In genomic region chr5:119560392-119560791, GRCm38 (mm10) we compare ENCODE assay signal across 30 mouse cellular contexts.
DNase-seq lines count a peak whose midpoint lies in the region; ATAC-seq and TF ChIP-seq lines count a peak whose summit lies in the region.
"Had no signal": no experiment of that assay in that cellular context is flagged by ENCODE, and none has a peak within 500 bp of the region (broad histone marks: within the 10 kb centered on the region; RNA-seq: fewer than 3 reads in every experiment).

No protein-coding gene starts in this region.

- no peak overlapping the region for H3K4me3 ChIP-seq in midbrain, embryonic 11.5 days (ENCODE audit: low read depth, low read length)
- H3K4me3 ChIP-seq in midbrain, embryonic 14.5 days (replicated peaks; ENCODE audit: low read depth, low read length) = no peak overlapping the region
- H3K4me3 ChIP-seq in E14TG2a.4 (replicated peaks; ENCODE audit: low read length) = no peak overlapping the region
- H3K4me3 ChIP-seq in heart, embryonic 10.5 days = no peak overlapping the region
- no peak overlapping the region for H3K4me3 ChIP-seq in limb, embryonic 10.5 days
- H3K4me3 ChIP-seq: embryonic facial prominence, embryonic 10.5 days; embryonic facial prominence, embryonic 13.5 days; erythroblast, embryonic 14.5 days; forebrain, embryonic 13.5 days; gastrocnemius, adult 2 months; heart, embryonic 12.5 days; heart, embryonic 15.5 days; hindbrain, embryonic 10.5 days; hindbrain, embryonic 13.5 days; intestine, embryonic 15.5 days had no signal

- DNase-seq in midbrain, embryonic 11.5 days (ENCODE audit: low spot score, missing footprints) = peak; percentile 61
- DNase-seq in midbrain, embryonic 14.5 days = no peak
- peak; percentile 30 for DNase-seq in ES-CJ7 (ENCODE audit: low read depth, low spot score)
- DNase-seq in heart, embryonic 10.5 days (ENCODE audit: low spot score) = no peak
- DNase-seq in limb, embryonic 10.5 days (ENCODE audit: low spot score) = no peak
- DNase-seq: adrenal gland, adult 8-10 months; adrenal gland, postnatal 25 days; B cell, adult 2 months; embryo, embryonic 11 days; forebrain, postnatal 0 days; gastrocnemius, adult 2 months; gastrocnemius, postnatal 14 days; heart, adult 11 months; heart, postnatal 10 days; heart, postnatal 36 days had no signal

- H3K36me3 ChIP-seq in midbrain, embryonic 11.5 days (ENCODE audit: control insufficient read depth, insufficient read depth, low read length) = no peaks in the 10 kb centered on the region
- H3K36me3 ChIP-seq in midbrain, embryonic 14.5 days (ENCODE audit: control insufficient read depth, insufficient read depth, low read length) = no peaks in the 10 kb centered on the region
- no peaks in the 10 kb centered on the region for H3K36me3 ChIP-seq in E14TG2a.4 (ENCODE audit: insufficient read depth, low read length)
- no peaks in the 10 kb centered on the region for H3K36me3 ChIP-seq in heart, embryonic 10.5 days
- no peaks in the 10 kb centered on the region for H3K36me3 ChIP-seq in limb, embryonic 10.5 days
- H3K36me3 ChIP-seq: embryonic facial prominence, embryonic 10.5 days; embryonic facial prominence, embryonic 13.5 days; G1E; heart, embryonic 12.5 days; heart, embryonic 15.5 days; hindbrain, embryonic 10.5 days; hindbrain, embryonic 13.5 days; intestine, embryonic 15.5 days had no signal

- H3K27me3 ChIP-seq in midbrain, embryonic 11.5 days (ENCODE audit: control insufficient read depth, insufficient read depth, low read length) = no peaks in the 10 kb centered on the region; the same call in 1 of the 2 replicates
- H3K27me3 ChIP-seq in midbrain, embryonic 14.5 days (ENCODE audit: control insufficient read depth, insufficient read depth, low read length) = no peaks in the 10 kb centered on the region
- H3K27me3 ChIP-seq in E14TG2a.4 (ENCODE audit: insufficient read depth, low read length) = peaks cover 20% of the 10 kb centered on the region
- peaks cover 40% of the 10 kb centered on the region for H3K27me3 ChIP-seq in heart, embryonic 10.5 days (ENCODE audit: insufficient read depth, poor library complexity, severe bottlenecking)
- peaks cover 44% of the 10 kb centered on the region for H3K27me3 ChIP-seq in limb, embryonic 10.5 days (ENCODE audit: low read depth, poor library complexity, severe bottlenecking)
- H3K27me3 ChIP-seq: CH12.LX had no signal

- no peak overlapping the region for H3K9ac ChIP-seq in midbrain, embryonic 11.5 days (ENCODE audit: low read length)
- H3K9ac ChIP-seq in midbrain, embryonic 14.5 days (replicated peaks; ENCODE audit: low read length) = no peak overlapping the region
- H3K9ac ChIP-seq: embryonic facial prominence, embryonic 13.5 days; forebrain, embryonic 13.5 days; forebrain, postnatal 0 days; heart, embryonic 12.5 days; heart, embryonic 15.5 days; hindbrain, embryonic 13.5 days; intestine, embryonic 15.5 days had no signal

- 0 out of 2 replicates have a peak, but pooled peaks cover 5% of the 10 kb centered on the region for H3K4me1 ChIP-seq in midbrain, embryonic 11.5 days (ENCODE audit: control insufficient read depth, insufficient read depth, low read length)
- peaks cover 9% of the 10 kb centered on the region; the same call in 1 of the 2 replicates for H3K4me1 ChIP-seq in midbrain, embryonic 14.5 days (ENCODE audit: control insufficient read depth, insufficient read depth, low read length)
- H3K4me1 ChIP-seq in E14TG2a.4 (replicated peaks; ENCODE audit: low read depth, low read length) = peaks cover 18% of the 10 kb centered on the region
- peaks cover 16% of the 10 kb centered on the region for H3K4me1 ChIP-seq in heart, embryonic 10.5 days
- H3K4me1 ChIP-seq in limb, embryonic 10.5 days = peaks cover 24% of the 10 kb centered on the region

- ATAC-seq in midbrain, embryonic 11.5 days (ENCODE audit: low FRiP score) = no peak
- ATAC-seq in midbrain, embryonic 14.5 days (ENCODE audit: low FRiP score, low TSS enrichment) = no peak
- ATAC-seq: activated CD4-positive, CD25-positive, alpha-beta regulatory T cell, adult 4 months; forebrain, embryonic 13.5 days; forebrain, postnatal 0 days; hindbrain, embryonic 16.5 days; intestine, embryonic 15.5 days; Patski had no signal

- H3K27ac ChIP-seq in midbrain, embryonic 11.5 days (ENCODE audit: low read depth, low read length) = no peak overlapping the region
- H3K27ac ChIP-seq in midbrain, embryonic 14.5 days (replicated peaks; ENCODE audit: low read depth, low read length) = no peak overlapping the region
- no peak overlapping the region for H3K27ac ChIP-seq in heart, embryonic 10.5 days
- no peak overlapping the region for H3K27ac ChIP-seq in limb, embryonic 10.5 days
- H3K27ac ChIP-seq: embryonic facial prominence, embryonic 13.5 days; forebrain, embryonic 13.5 days; gastrocnemius, adult 2 months; heart, embryonic 15.5 days; hindbrain, embryonic 10.5 days; hindbrain, embryonic 13.5 days; intestine, embryonic 15.5 days had no signal

- H3K9me3 ChIP-seq in midbrain, embryonic 11.5 days (ENCODE audit: control insufficient read depth, low read length) = no peaks in the 10 kb centered on the region
- no peaks in the 10 kb centered on the region for H3K9me3 ChIP-seq in midbrain, embryonic 14.5 days (ENCODE audit: control insufficient read depth, low read length)
- peaks cover 3% of the 10 kb centered on the region; the same call in 1 of the 2 replicates for H3K9me3 ChIP-seq in E14TG2a.4 (ENCODE audit: low read length)
- no peaks in the 10 kb centered on the region for H3K9me3 ChIP-seq in heart, embryonic 10.5 days
- no peaks in the 10 kb centered on the region for H3K9me3 ChIP-seq in limb, embryonic 10.5 days (replicated peaks)
- H3K9me3 ChIP-seq: embryonic facial prominence, embryonic 13.5 days; forebrain, embryonic 13.5 days; heart, embryonic 12.5 days; heart, embryonic 15.5 days; hindbrain, embryonic 10.5 days; hindbrain, embryonic 13.5 days; intestine, embryonic 15.5 days had no signal

- H3K4me2 ChIP-seq in midbrain, embryonic 11.5 days = no peak overlapping the region
- H3K4me2 ChIP-seq in midbrain, embryonic 14.5 days (ENCODE audit: low read length) = no peak overlapping the region
- H3K4me2 ChIP-seq: embryonic facial prominence, embryonic 13.5 days; forebrain, embryonic 13.5 days; heart, embryonic 12.5 days; heart, embryonic 15.5 days; hindbrain, embryonic 13.5 days; intestine, embryonic 15.5 days had no signal

- WGBS in midbrain, embryonic 11.5 days = 96% methylated on average over 5 of the region's 5 CpGs
- WGBS in midbrain, embryonic 14.5 days = 97% methylated on average over 5 of the region's 5 CpGs
- WGBS in heart, embryonic 10.5 days = 91% methylated on average over 5 of the region's 5 CpGs
- 98% methylated on average over 5 of the region's 5 CpGs for WGBS in limb, embryonic 10.5 days

- TF ChIP-seq CTCF in E14TG2a.4 (conservative IDR thresholded peaks at IDR 0.05; ENCODE audit: low read length) = peak; percentile 32

Comparison
In these comparisons a context has a peak if more than half of its experiments do, and no peak if none do; other contexts are left out.
1. DNase-seq: peak in midbrain, embryonic 11.5 days (single experiment) and ES-CJ7 (single experiment); none in midbrain, embryonic 14.5 days (single experiment), heart, embryonic 10.5 days (single experiment) and limb, embryonic 10.5 days (single experiment).